Mouse (Mus musculus): ENCODE results near the gene Serpinb9.
"Not testable (repeated sequence)": the region's sequence is repeated elsewhere in the genome, so short reads cannot be mapped to it uniquely, and the experiment has no call there.

Gene Serpinb9

GRCm38 (mm10) chr13:33002950-33003349, at the start of gene Serpinb9:
Serpinb9 (plus strand) TSS chr13:33003250.
- no peak for DNase-seq (ENCODE audit: inconsistent ontology term)

- DNase-seq (ENCODE audit: inconsistent ontology term) = no peak
Observed at GRCm38 (mm10) chr13:32956537-32956936, 46.5 kb upstream of the Serpinb9 start.

GRCm38 (mm10) chr13:32957917-32958316, 45.1 kb upstream of the Serpinb9 start:
- peak; percentile 78 for DNase-seq (ENCODE audit: inconsistent ontology term)

GRCm38 (mm10) chr13:32958521-32958920, 44.5 kb upstream of the Serpinb9 start:
- not testable (repeated sequence) for DNase-seq (ENCODE audit: inconsistent ontology term)

GRCm38 (mm10) chr13:32963990-32964753, 38.9 kb upstream of the Serpinb9 start:
- DNase-seq (ENCODE audit: inconsistent ontology term) = peak; percentile 31

- peak; percentile 36 for DNase-seq (ENCODE audit: inconsistent ontology term)
Observed at GRCm38 (mm10) chr13:32964989-32965811, 37.9 kb upstream of the Serpinb9 start, which contains the start of gene Serpinb6b. Serpinb6b (plus strand) TSS chr13:32965209.

GRCm38 (mm10) chr13:32966116-32966515, 36.9 kb upstream of the Serpinb9 start:
- no peak for DNase-seq (ENCODE audit: inconsistent ontology term)

GRCm38 (mm10) chr13:32967233-32967632, 35.8 kb upstream of the Serpinb9 start:
- DNase-seq (ENCODE audit: inconsistent ontology term) = no peak

GRCm38 (mm10) chr13:32968353-32968984, 34.6 kb upstream of the Serpinb9 start:
- no peak for DNase-seq (ENCODE audit: inconsistent ontology term)

- no peak for DNase-seq (ENCODE audit: inconsistent ontology term)
Observed at GRCm38 (mm10) chr13:32968996-32969640, 33.9 kb upstream of the Serpinb9 start.

- peak; percentile 19 for DNase-seq (ENCODE audit: inconsistent ontology term)
Observed at GRCm38 (mm10) chr13:32969641-32970040, 33.4 kb upstream of the Serpinb9 start.

- DNase-seq (ENCODE audit: inconsistent ontology term) = no peak
Observed at GRCm38 (mm10) chr13:32970776-32971175, 32.3 kb upstream of the Serpinb9 start.

- DNase-seq (ENCODE audit: inconsistent ontology term) = no peak
Observed at GRCm38 (mm10) chr13:32974268-32974667, 28.8 kb upstream of the Serpinb9 start.

GRCm38 (mm10) chr13:32974889-32975460, 28.1 kb upstream of the Serpinb9 start:
- no peak for DNase-seq (ENCODE audit: inconsistent ontology term)

GRCm38 (mm10) chr13:32975710-32976109, 27.3 kb upstream of the Serpinb9 start:
- DNase-seq (ENCODE audit: inconsistent ontology term) = no peak

GRCm38 (mm10) chr13:32982556-32983042, 20.5 kb upstream of the Serpinb9 start:
- no peak for DNase-seq (ENCODE audit: inconsistent ontology term)

- no peak for DNase-seq (ENCODE audit: inconsistent ontology term)
Observed at GRCm38 (mm10) chr13:32986256-32986655, 16.8 kb upstream of the Serpinb9 start.

GRCm38 (mm10) chr13:32993152-32993893, 9.7 kb upstream of the Serpinb9 start:
- DNase-seq (ENCODE audit: inconsistent ontology term) = no peak

GRCm38 (mm10) chr13:32993894-32994242, 9.2 kb upstream of the Serpinb9 start:
- DNase-seq (ENCODE audit: inconsistent ontology term) = no peak

GRCm38 (mm10) chr13:32995051-32995450, 8.0 kb upstream of the Serpinb9 start:
- no peak for DNase-seq (ENCODE audit: inconsistent ontology term)

GRCm38 (mm10) chr13:33001341-33001740, 1.7 kb upstream of the Serpinb9 start:
- DNase-seq (ENCODE audit: inconsistent ontology term) = no peak
